Mouse (Mus musculus) MEL (cell line): Measurements from ENCODE around the gene Ski.
A peak's percentile ranks its signal among the peaks of the same experiment; 100 is the strongest.

Source experiments
- EP300 ChIP-seq, 2 experiments: IDR thresholded peaks; 2 replicates each; pipeline ENCODE4 v1.6.1; 2011; ENCODE audit warnings: improper control_type of control experiment in 2 of 2, low read length in 2 of 2, low read depth in 1 of 2, mild to moderate bottlenecking in 1 of 2
- SMC3 ChIP-seq: IDR thresholded peaks from 2 replicates; pipeline ENCODE4 v1.6.1; 2011; ENCODE audit warnings: low read depth, low read length, improper control_type of control experiment

DNA sequence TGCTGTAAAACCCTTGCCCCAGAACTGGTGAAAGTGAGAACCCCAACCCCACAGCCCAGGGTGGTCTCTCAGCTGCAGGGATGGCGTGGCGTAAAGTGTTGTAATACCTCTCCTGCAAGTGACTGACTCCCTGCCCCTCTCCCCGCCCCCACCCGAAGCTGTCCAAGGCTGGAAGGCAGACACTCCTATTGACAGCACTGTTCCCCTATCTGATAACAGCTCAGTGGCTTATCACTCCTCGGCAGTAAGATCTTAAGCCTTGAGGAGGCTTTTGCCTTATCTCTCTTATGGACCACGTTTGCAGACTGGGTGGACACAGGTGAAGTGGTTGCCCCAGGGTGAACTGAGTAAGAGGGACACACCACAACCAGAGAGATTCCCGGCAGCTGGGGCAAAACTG is 97.1 kb downstream of the Ski start:
- TF ChIP-seq EP300 (IDR thresholded peaks at IDR 0.05; ENCODE audit: low read depth in 1 of 2, low read length in 2 of 2) = peak in 1 of 2 experiments; percentile 60; a peak in 3 of 4 replicates
- no peak for TF ChIP-seq SMC3
